In the genomic region with DNA sequence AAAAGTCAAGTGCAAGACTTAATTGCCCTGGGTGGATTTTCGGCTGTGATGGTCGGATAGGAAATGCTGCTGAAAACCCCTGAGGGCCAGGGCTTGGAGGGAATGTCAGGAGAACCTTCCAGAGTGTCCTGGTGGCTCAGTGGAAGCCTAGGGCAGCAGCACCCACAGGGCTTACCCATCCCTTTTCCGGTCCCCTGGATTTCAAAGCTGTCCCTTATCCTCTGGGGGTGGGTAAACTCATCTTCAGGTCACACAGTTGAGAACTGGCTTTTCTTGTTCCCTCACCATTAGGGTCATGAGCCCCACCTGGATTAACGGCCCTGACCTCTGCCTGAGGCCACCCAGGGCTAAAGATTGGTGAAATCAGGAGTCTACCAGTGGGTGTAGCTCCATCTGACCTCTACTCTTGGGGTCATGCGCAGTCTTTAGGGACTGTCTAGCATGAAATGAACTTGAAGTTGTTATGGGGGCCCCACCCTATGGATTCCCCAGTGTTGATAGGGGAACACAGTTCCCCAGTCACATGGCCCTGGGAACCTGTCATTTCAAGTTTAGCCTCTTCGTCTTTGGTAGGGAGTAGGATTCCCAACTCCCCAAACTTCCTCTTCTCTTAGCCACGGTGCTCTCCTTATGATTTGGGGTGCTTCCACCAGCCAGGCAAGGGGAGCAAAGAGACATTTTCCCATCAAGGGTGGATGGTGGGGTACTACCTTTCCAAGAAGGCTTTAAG, we compare ENCODE assay signal across 17 mouse cellular contexts. TPM values are rescaled to one million over a fixed set of nuclear protein-coding genes. Genes with fewer than 3 reads are reported as not detected.
A peak's percentile ranks its signal among the peaks of the same experiment; 100 is the strongest.
DNase-seq lines count a peak whose midpoint lies in the region; ATAC-seq and TF ChIP-seq lines count a peak whose summit lies in the region.
"Had no signal": no experiment of that assay in that cellular context is flagged by ENCODE, and none has a peak within 500 bp of the region (broad histone marks: within the 10 kb centered on the region; RNA-seq: fewer than 3 reads in every experiment).

No protein-coding gene starts in this region.

- 84% methylated on average over 7 of the region's 7 CpGs for WGBS in heart, embryonic 16.5 days
- WGBS in liver, embryonic 12.5 days (ENCODE audit: insufficient replicate concordance): 63% methylated on average over 7 of the region's 7 CpGs

- no peaks in the 10 kb centered on the region for H3K36me3 ChIP-seq in heart, embryonic 16.5 days (ENCODE audit: control insufficient read depth, insufficient read depth)
- H3K36me3 ChIP-seq in MEL (ENCODE audit: control insufficient read depth in 1 of 2, insufficient read depth in 2 of 2, low read length in 2 of 2): peaks cover 0 to 16% of the 10 kb centered on the region in 2 experiments; a peak in 2 of 4 replicates
- no peaks in the 10 kb centered on the region for H3K36me3 ChIP-seq in liver, embryonic 12.5 days
- H3K36me3 ChIP-seq: embryonic facial prominence, embryonic 10.5 days; neural tube, embryonic 12.5 days had no signal

- H3K4me2 ChIP-seq in heart, embryonic 16.5 days (ENCODE audit: low read depth, low read length): peak overlapping the region; percentile 97; the same call in 1 of the 2 replicates
- H3K4me2 ChIP-seq in liver, embryonic 12.5 days: peak overlapping the region; percentile 80
- H3K4me2 ChIP-seq: neural tube, embryonic 12.5 days had no signal

- DNase-seq in heart, adult 18-20 months: no peak
- DNase-seq in lung, postnatal 36 days: peak; percentile 32
- DNase-seq in lung, postnatal 14 days: no peak
- no peak for DNase-seq in MEL (ENCODE audit: low read depth, low spot score)
- no peak for DNase-seq in MN1 (ENCODE audit: low spot score)
- no peak for DNase-seq in cerebellum, adult 18-20 months
- DNase-seq: adrenal gland, adult 8-10 months; cerebellum, adult 8-10 months; gastrocnemius, postnatal 10 days; heart, postnatal 4 days; layer of hippocampus, adult 9-11 months had no signal

- no peak for TF ChIP-seq EP300 in MEL (IDR thresholded peaks at IDR 0.05; ENCODE audit: low read depth in 1 of 2, low read length in 2 of 2)

- H3K4me1 ChIP-seq in heart, embryonic 16.5 days (ENCODE audit: control insufficient read depth, insufficient read depth, low read length): peaks cover 37% of the 10 kb centered on the region
- H3K4me1 ChIP-seq in MEL (ENCODE audit: control insufficient read depth in 1 of 2, insufficient read depth in 2 of 2, low read length in 2 of 2): peaks cover 7 to 30% of the 10 kb centered on the region in 2 experiments; a peak in 3 of 4 replicates
- peaks cover 76% of the 10 kb centered on the region for H3K4me1 ChIP-seq in liver, embryonic 12.5 days

- no peak for TF ChIP-seq CTCF in MEL (IDR thresholded peaks at IDR 0.05 in 2 of 3, conservative IDR thresholded peaks at IDR 0.05 in 1 of 3; ENCODE audit: control insufficient read depth in 1 of 3, insufficient read depth in 1 of 3, low read depth in 2 of 3, low read length in 3 of 3, poor library complexity in 1 of 3, severe bottlenecking in 1 of 3)

- TF ChIP-seq RAD21 in MEL (IDR thresholded peaks at IDR 0.05; ENCODE audit: low read depth, low read length): no peak

- H3K27me3 ChIP-seq in heart, embryonic 16.5 days (ENCODE audit: control insufficient read depth, insufficient read depth, low read length): peaks cover 18% of the 10 kb centered on the region
- H3K27me3 ChIP-seq in MEL (ENCODE audit: control insufficient read depth in 1 of 2, insufficient read depth in 2 of 2, low read length in 2 of 2): peaks cover 3 to 12% of the 10 kb centered on the region in 2 experiments; a peak in 3 of 4 replicates
- H3K27me3 ChIP-seq in liver, embryonic 12.5 days (replicated peaks): peaks cover 52% of the 10 kb centered on the region

- ATAC-seq in heart, embryonic 16.5 days (replicated peaks; ENCODE audit: extremely low read depth, insufficient read depth, low FRiP score): no peak
- ATAC-seq in liver, embryonic 12.5 days: no peak

- H3K4me3 ChIP-seq in heart, embryonic 16.5 days (ENCODE audit: low read length): peak overlapping the region; percentile 4; the same call in 1 of the 2 replicates
- H3K4me3 ChIP-seq in MEL (ENCODE audit: control insufficient read depth in 1 of 2, insufficient read depth in 1 of 2, low read depth in 2 of 2, low read length in 2 of 2): no peak overlapping the region
- no peak overlapping the region for H3K4me3 ChIP-seq in liver, embryonic 12.5 days
- H3K4me3 ChIP-seq: embryonic facial prominence, embryonic 10.5 days; limb, embryonic 10.5 days; neural tube, embryonic 12.5 days had no signal

- no peaks in the 10 kb centered on the region for H3K9me3 ChIP-seq in heart, embryonic 16.5 days (replicated peaks; ENCODE audit: control insufficient read depth, low read length)
- no peaks in the 10 kb centered on the region for H3K9me3 ChIP-seq in MEL (replicated peaks; ENCODE audit: insufficient read depth, low read length)
- no peaks in the 10 kb centered on the region for H3K9me3 ChIP-seq in liver, embryonic 12.5 days (replicated peaks)
- H3K9me3 ChIP-seq: embryonic facial prominence, embryonic 10.5 days; limb, embryonic 10.5 days; neural tube, embryonic 12.5 days had no signal

- no peaks in the 10 kb centered on the region; the same call in 1 of the 2 replicates for H3K79me2 ChIP-seq in MEL (ENCODE audit: control insufficient read depth, insufficient read depth, low read length, poor library complexity)

- H3K9ac ChIP-seq in heart, embryonic 16.5 days (ENCODE audit: low read length): no peak overlapping the region
- H3K9ac ChIP-seq in MEL (ENCODE audit: control insufficient read depth, low read depth, low read length, poor library complexity, severe bottlenecking): no peak overlapping the region
- H3K9ac ChIP-seq in liver, embryonic 12.5 days: no peak overlapping the region
- H3K9ac ChIP-seq: neural tube, embryonic 12.5 days had no signal

- TF ChIP-seq POLR2A in MEL (IDR thresholded peaks at IDR 0.05; ENCODE audit: control insufficient read depth in 1 of 2, insufficient read depth in 1 of 2, low read depth in 1 of 2, low read length in 2 of 2, poor library complexity in 1 of 2): no peak

- H3K27ac ChIP-seq in heart, embryonic 16.5 days (ENCODE audit: low read length): no peak overlapping the region; the same call in 1 of the 2 replicates
- H3K27ac ChIP-seq in MEL (ENCODE audit: control insufficient read depth, low read depth, low read length): peak overlapping the region; percentile 74; the same call in 1 of the 2 replicates
- no peak overlapping the region for H3K27ac ChIP-seq in liver, embryonic 12.5 days
- H3K27ac ChIP-seq: embryonic facial prominence, embryonic 10.5 days; limb, embryonic 10.5 days; neural tube, embryonic 12.5 days had no signal

TF ChIP-seq in MEL, 35 proteins besides CTCF, POLR2A, EP300 and RAD21:
- TF ChIP-seq MAX (IDR thresholded peaks at IDR 0.05; ENCODE audit: low read length): no peak
- peak; percentile 58 for TF ChIP-seq USF1 (IDR thresholded peaks at IDR 0.05; ENCODE audit: low read depth, low read length)
- no peak for TF ChIP-seq NELFE (IDR thresholded peaks at IDR 0.05; ENCODE audit: low read depth, low read length)
- TF ChIP-seq MXI1 (IDR thresholded peaks at IDR 0.05; ENCODE audit: low read depth, low read length): 0 out of 2 replicates have a peak, but pooled peaks have one; percentile 22
- no peak for TF ChIP-seq NRF1 (IDR thresholded peaks at IDR 0.05; ENCODE audit: insufficient read depth, low read depth, low read length, poor library complexity, severe bottlenecking)
TF ChIP-seq in MEL: peak in this region for 2.

RNA-seq across cellular contexts. Expression of gene Fmnl1, which starts 2.3 kb away (rescaled TPM):
- 4.0 and 7.6 TPM in 2 replicates for polyA plus RNA-seq in heart, embryonic 16.5 days (2015; fragmentation: Nextera tagmentation; extraction: Ambion mirVana)
- total RNA-seq in heart, adult 18-20 months (2021): 10 to 100 TPM; 18.1 to 20.2 TPM
- 1.4 and 1.7 TPM in 2 replicates for total RNA-seq in MEL (2012; rRNA removed)
- 10 to 100 TPM in 1 of 2 experiments, not detected in 1; 17.2 TPM for polyA plus RNA-seq in MEL (2012; ENCODE audit: insufficient read depth in 1 of 2, insufficient read length in 2 of 2, low read depth in 1 of 2, low replicate concordance in 2 of 2, missing spikeins in 1 of 2)
- polyA plus RNA-seq in liver, embryonic 12.5 days (2016; fragmentation: Nextera tagmentation; extraction: Ambion mirVana): 5.2 and 5.7 TPM in 2 replicates

RNA-seq across cellular contexts. Expression of gene 1700023F06Rik, which starts 35.2 kb away (rescaled TPM):
- polyA plus RNA-seq in heart, embryonic 16.5 days (2015; fragmentation: Nextera tagmentation; extraction: Ambion mirVana): 0.17 and 0.25 TPM in 2 replicates
- total RNA-seq in heart, adult 18-20 months (2021): not detected
- total RNA-seq in MEL (2012; rRNA removed): not detected in 2 replicates
- not detected for polyA plus RNA-seq in MEL (2012; ENCODE audit: insufficient read depth in 1 of 2, insufficient read length in 2 of 2, low read depth in 1 of 2, low replicate concordance in 2 of 2, missing spikeins in 1 of 2)
- 0.11 TPM in 1 of 2 replicates, not detected in the other for polyA plus RNA-seq in liver, embryonic 12.5 days (2016; fragmentation: Nextera tagmentation; extraction: Ambion mirVana)
- total RNA-seq: gastrocnemius, postnatal 10 days; heart, postnatal 4 days had no signal

RNA-seq across cellular contexts. Expression of gene Hexim2, which starts 41.0 kb away (rescaled TPM):
- 6.1 and 7.4 TPM in 2 replicates for polyA plus RNA-seq in heart, embryonic 16.5 days (2015; fragmentation: Nextera tagmentation; extraction: Ambion mirVana)
- total RNA-seq in heart, adult 18-20 months (2021): 1 to 10 TPM; 1.6 to 1.7 TPM
- 12.3 and 17.2 TPM in 2 replicates for total RNA-seq in MEL (2012; rRNA removed)
- polyA plus RNA-seq in MEL (2012; ENCODE audit: insufficient read depth in 1 of 2, insufficient read length in 2 of 2, low read depth in 1 of 2, low replicate concordance in 2 of 2, missing spikeins in 1 of 2): 10 to 100 TPM in 1 of 2 experiments, not detected in 1; 12.5 TPM
- polyA plus RNA-seq in liver, embryonic 12.5 days (2016; fragmentation: Nextera tagmentation; extraction: Ambion mirVana): 9.5 and 10.0 TPM in 2 replicates

RNA-seq across cellular contexts. Expression of gene Spata32, which starts 45.0 kb away (rescaled TPM):
- polyA plus RNA-seq in heart, embryonic 16.5 days (2015; fragmentation: Nextera tagmentation; extraction: Ambion mirVana): not detected in 2 replicates
- not detected for total RNA-seq in heart, adult 18-20 months (2021)
- not detected in 2 replicates for total RNA-seq in MEL (2012; rRNA removed)
- not detected for polyA plus RNA-seq in MEL (2012; ENCODE audit: insufficient read depth in 1 of 2, insufficient read length in 2 of 2, low read depth in 1 of 2, low replicate concordance in 2 of 2, missing spikeins in 1 of 2)
- polyA plus RNA-seq in liver, embryonic 12.5 days (2016; fragmentation: Nextera tagmentation; extraction: Ambion mirVana): not detected in 2 replicates
- total RNA-seq: adrenal gland, adult 8-10 months; gastrocnemius, postnatal 10 days; heart, postnatal 4 days had no signal
- polyA plus RNA-seq: embryonic facial prominence, embryonic 10.5 days; limb, embryonic 10.5 days; stomach, embryonic 14.5 days had no signal

RNA-seq across cellular contexts. Expression of gene Hexim1, which starts 57.2 kb away (rescaled TPM):
- 2.9 TPM in 2 replicates for polyA plus RNA-seq in heart, embryonic 16.5 days (2015; fragmentation: Nextera tagmentation; extraction: Ambion mirVana)
- total RNA-seq in heart, adult 18-20 months (2021): 10 to 100 TPM; 20.0 to 21.5 TPM
- 17.3 and 18.4 TPM in 2 replicates for total RNA-seq in MEL (2012; rRNA removed)
- 10 to 100 TPM in 1 of 2 experiments, not detected in 1; 25.4 TPM for polyA plus RNA-seq in MEL (2012; ENCODE audit: insufficient read depth in 1 of 2, insufficient read length in 2 of 2, low read depth in 1 of 2, low replicate concordance in 2 of 2, missing spikeins in 1 of 2)
- 2.4 and 3.0 TPM in 2 replicates for polyA plus RNA-seq in liver, embryonic 12.5 days (2016; fragmentation: Nextera tagmentation; extraction: Ambion mirVana)
